Mouse (Mus musculus) retina, embryonic 14.5 days (tissue): ENCODE data around the gene Coq8a.

Source experiments
- DNase-seq: peaks from one replicate; pipeline ENCODE4 v3.0.0-alpha.2; 2015; ENCODE audit warnings: low spot score

Coq8a gene

GRCm38 (mm10) chr1:180197956-180198355 lies 1.4 kb downstream of the Coq8a start:
- no peak for DNase-seq

- no peak for DNase-seq
Measured at GRCm38 (mm10) chr1:180196508-180196907, 2.9 kb downstream of the Coq8a start.

- peak; percentile 98 for DNase-seq
Measured at GRCm38 (mm10) chr1:180195703-180196381, 3.6 kb downstream of the Coq8a start.

- peak; percentile 54 for DNase-seq
Measured at GRCm38 (mm10) chr1:180194781-180195471, 4.5 kb downstream of the Coq8a start.

GRCm38 (mm10) chr1:180194048-180194447 lies 5.4 kb downstream of the Coq8a start:
- DNase-seq: no peak

GRCm38 (mm10) chr1:180193391-180193935 lies 5.9 kb downstream of the Coq8a start:
- no peak for DNase-seq

- DNase-seq: no peak
Measured at GRCm38 (mm10) chr1:180192866-180193265, 6.5 kb downstream of the Coq8a start.

- no peak for DNase-seq
Measured at GRCm38 (mm10) chr1:180191651-180192220, 7.7 kb downstream of the Coq8a start.

- no peak for DNase-seq
Measured at GRCm38 (mm10) chr1:180191112-180191511, 8.3 kb downstream of the Coq8a start.

GRCm38 (mm10) chr1:180188951-180189350 lies 10.5 kb downstream of the Coq8a start:
- DNase-seq: no peak

- DNase-seq: no peak
Measured at GRCm38 (mm10) chr1:180186371-180186770, 13.0 kb downstream of the Coq8a start.

- no peak for DNase-seq
Measured at GRCm38 (mm10) chr1:180185877-180186276, 13.5 kb downstream of the Coq8a start.

GRCm38 (mm10) chr1:180184768-180185167 lies 14.6 kb downstream of the Coq8a start:
- DNase-seq: no peak

- no peak for DNase-seq
Measured at GRCm38 (mm10) chr1:180183525-180184159, 15.8 kb downstream of the Coq8a start.

GRCm38 (mm10) chr1:180182731-180183130 lies 16.7 kb downstream of the Coq8a start:
- no peak for DNase-seq

GRCm38 (mm10) chr1:180181966-180182319 lies 17.5 kb downstream of the Coq8a start:
- no peak for DNase-seq

- DNase-seq: no peak
Measured at GRCm38 (mm10) chr1:180181304-180181965, 18.0 kb downstream of the Coq8a start.

GRCm38 (mm10) chr1:180179840-180180239 lies 19.6 kb downstream of the Coq8a start:
- no peak for DNase-seq

- DNase-seq: no peak
Measured at GRCm38 (mm10) chr1:180179100-180179499, 20.3 kb downstream of the Coq8a start.

- DNase-seq: no peak
Measured at GRCm38 (mm10) chr1:180178340-180178739, 21.1 kb downstream of the Coq8a start.

GRCm38 (mm10) chr1:180176784-180177183 lies 22.6 kb downstream of the Coq8a start:
- DNase-seq: no peak

GRCm38 (mm10) chr1:180175635-180176034 lies 23.8 kb downstream of the Coq8a start:
- no peak for DNase-seq
